Mouse (Mus musculus) gastrocnemius, postnatal 4 days (tissue): ENCODE measurements at regions not wholly inside any gene's neighbourhood (a gene's known extent, or its start where the extent isn't known, plus 50 kb on each side); places are given as distances from the start of the nearest gene placed in this dataset.

Experiments
- DNase-seq, 2 experiments: peaks; one replicate each; pipeline ENCODE4 v3.0.0; 2021 to 2022; ENCODE audit warnings: low spot score in 2 of 2, mixed read lengths in 2 of 2

- no peak for DNase-seq
Measured at GRCm38 (mm10) chr7:83245867-83246266, 338.9 kb upstream of the Tmc3 start.

DNA sequence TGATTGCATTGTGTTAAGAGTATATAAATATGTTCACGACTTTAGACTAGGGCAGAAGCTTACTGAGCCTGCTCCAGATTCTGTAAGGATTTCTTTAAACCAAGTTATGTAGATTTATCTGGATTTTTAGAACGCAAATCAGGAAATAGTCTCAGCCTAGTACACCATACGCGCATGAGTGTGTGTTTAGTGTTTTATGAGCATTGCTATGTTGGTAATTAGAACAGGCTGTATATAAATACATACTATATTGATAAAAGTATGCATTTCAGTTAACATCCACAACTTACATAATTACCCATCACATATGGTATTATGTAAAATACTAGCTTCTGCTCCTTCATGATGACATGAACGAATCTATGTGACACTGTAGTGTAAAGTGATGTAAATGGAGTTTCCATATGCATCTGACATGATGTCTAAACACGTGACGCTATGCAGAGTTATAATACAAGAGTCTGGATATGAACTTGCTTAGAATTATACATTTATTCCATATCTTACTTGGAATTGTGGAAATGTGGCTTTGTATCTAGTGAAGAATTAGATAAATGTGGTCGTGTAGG, 332.6 kb upstream of the Tmc3 start:
- no peak for DNase-seq

- no peak for DNase-seq
Measured at GRCm38 (mm10) chr7:83253001-83253400, 331.7 kb upstream of the Tmc3 start.

DNA sequence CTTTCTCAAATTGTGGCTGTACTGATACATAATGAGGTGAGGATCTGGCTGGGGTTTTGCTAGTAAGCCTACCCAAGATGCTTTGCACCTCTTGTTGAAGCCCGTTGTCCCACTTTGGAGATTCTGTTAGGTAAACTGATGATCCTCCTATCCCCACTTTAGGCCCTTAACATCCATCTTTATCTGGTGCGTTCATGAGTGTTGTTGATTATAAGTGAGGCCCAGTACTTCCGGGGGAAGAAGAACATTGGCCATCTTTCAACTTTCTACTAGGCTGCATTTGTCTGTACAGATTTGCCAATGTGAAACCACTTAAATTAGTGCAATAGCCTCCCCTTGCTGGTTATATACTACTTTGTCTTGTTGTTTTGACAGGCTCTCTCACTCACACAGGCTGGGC, 331.3 kb upstream of the Tmc3 start:
- no peak for DNase-seq

DNA sequence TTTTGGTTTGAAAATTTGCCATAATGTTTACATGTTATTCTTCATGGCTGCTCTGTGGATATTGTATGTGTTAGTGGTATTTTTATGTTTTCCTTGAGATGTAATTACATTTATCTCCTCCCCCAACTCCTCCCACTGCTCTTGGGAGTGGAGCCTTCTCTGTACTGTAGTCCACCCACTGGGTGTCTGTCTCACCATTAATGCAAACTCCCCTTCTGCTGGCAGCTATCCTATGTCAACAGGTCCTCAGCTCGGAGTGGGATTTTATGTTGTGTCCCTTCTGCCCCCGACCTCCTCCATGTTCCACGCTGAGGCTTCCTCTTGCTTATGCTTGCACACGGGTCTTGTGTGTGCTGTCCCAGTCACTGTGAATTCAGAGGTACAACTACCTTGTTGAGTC, 330.3 kb upstream of the Tmc3 start:
- no peak for DNase-seq

DNA sequence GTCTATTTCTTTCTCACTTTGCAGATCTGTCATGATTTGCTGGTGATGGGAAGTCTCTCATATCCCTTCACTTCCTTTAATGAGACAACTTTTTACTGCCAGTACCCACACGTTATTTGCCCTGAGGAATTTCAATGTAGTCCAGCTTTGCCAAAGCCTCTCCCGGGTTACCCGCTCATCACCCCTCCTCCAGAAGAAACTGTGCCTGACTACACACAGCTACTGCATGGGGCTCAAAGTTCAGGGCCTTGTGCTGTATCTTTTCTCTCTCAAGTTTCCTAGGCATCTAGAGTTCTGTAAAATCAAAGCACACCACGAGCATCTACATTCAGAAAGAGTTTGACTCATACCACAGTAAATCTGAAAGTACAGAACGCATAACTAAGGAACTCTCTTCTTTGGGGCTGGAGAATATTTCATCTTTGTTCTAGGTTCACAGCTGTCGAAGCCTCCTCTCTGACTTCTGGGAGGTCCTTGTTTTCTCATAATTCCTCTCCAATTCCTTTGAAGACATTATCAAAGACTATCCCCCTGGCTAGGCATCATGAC, 328.4 kb upstream of the Tmc3 start:
- DNase-seq, result no peak

- DNase-seq, result no peak
Measured at GRCm38 (mm10) chr7:83258363-83258916, 326.3 kb upstream of the Tmc3 start.

DNA sequence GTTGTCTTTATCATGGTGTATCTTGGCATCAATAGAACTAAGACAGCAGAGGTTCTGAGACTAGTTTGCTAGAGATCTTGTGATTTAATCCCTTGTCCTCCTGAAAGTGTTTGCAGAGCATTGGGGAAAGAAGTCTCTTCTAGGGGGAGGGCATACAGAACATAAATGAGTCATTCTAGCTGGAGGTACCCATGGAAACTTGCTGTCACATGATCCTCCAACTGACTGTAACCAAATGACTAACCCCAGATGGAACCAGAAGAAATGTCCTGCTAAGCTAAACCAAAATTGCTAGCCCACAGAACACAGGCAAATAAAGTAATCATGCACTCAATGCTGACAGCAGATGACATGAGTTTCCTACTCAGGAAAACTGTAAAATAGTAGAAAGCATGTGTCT, 323.2 kb upstream of the Tmc3 start:
- DNase-seq, result no peak

- peak in 1 of 2 experiments; percentile 37 for DNase-seq
Measured at GRCm38 (mm10) chr7:83289915-83290773, 294.6 kb upstream of the Tmc3 start.

DNA sequence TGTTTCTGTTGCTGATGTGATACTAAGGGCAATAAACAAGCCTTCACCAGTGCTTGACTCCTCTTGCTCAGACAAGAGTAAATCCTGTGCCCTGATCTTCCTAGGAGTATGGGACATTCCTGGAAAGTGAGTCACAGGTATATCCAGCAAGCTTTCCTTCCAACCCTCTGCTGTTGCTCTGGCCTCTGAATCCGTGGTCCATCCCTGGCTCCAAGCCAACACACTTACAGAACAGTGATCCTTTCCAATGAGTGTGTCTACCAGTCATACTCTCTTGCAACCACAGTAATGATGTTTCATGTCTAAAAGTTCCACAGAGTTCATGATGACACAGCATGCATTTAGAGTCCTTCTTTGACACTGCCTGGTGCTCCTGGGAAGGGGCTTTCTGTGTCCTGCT, 277.6 kb upstream of the Tmc3 start:
- no peak for DNase-seq

- DNase-seq, result peak in 1 of 2 experiments; percentile 14
Measured at GRCm38 (mm10) chr7:83312172-83312571, 272.6 kb upstream of the Tmc3 start.

DNA sequence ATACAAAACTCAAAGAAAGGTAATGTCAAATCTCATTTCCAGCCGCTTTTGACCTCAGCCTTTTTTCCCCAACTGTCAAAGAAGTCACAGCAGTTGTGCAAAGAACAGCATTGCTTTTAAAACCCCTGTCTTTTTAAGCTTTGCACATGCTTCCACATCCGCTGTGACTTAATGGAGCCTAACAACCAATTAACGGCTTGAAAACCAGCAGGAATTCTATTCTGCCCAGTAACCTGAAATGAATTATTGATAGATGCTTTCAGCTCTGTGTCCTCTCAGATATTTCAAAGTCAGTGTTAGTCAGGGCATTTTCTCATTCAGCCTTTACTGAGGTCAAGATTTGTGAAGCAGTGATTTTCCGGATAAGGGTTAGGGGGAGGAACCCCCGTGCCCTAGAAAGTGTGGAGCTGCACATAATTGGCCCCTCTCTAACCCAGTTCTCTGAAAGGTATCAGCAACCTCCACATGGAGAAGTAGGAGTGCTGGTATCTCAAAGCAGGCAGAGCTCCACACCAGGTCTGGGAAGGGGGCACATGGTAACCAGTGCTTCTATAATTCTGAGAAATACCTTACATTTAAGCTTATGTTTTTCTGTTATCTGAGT, 254.8 kb upstream of the Tmc3 start:
- DNase-seq, result no peak

- DNase-seq, result no peak
Measured at GRCm38 (mm10) chr7:83347103-83347754, 237.5 kb upstream of the Tmc3 start.

GRCm38 (mm10) chr7:83369191-83369590, 215.5 kb upstream of the Tmc3 start:
- no peak for DNase-seq

DNA sequence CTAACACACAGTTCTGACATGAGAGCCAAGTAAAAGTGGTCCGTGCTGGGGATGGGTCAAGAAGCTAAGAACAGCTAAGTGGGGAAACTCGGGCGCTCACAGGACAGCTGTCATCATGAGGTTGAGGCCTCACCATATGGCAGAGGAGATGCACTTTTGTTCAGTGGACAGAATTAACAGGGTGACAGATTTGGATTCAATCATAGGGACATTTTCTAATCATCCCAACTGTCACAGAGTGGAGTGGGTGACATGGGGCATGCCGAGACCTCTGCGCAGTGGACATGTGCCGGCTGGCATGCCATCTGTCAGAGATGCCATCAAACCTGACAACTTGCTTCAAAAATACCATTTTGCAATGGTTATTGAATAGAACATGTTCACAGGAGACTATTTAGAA, 215.1 kb upstream of the Tmc3 start:
- DNase-seq, result no peak

GRCm38 (mm10) chr7:83376826-83377225, 207.9 kb upstream of the Tmc3 start:
- no peak for DNase-seq

DNA sequence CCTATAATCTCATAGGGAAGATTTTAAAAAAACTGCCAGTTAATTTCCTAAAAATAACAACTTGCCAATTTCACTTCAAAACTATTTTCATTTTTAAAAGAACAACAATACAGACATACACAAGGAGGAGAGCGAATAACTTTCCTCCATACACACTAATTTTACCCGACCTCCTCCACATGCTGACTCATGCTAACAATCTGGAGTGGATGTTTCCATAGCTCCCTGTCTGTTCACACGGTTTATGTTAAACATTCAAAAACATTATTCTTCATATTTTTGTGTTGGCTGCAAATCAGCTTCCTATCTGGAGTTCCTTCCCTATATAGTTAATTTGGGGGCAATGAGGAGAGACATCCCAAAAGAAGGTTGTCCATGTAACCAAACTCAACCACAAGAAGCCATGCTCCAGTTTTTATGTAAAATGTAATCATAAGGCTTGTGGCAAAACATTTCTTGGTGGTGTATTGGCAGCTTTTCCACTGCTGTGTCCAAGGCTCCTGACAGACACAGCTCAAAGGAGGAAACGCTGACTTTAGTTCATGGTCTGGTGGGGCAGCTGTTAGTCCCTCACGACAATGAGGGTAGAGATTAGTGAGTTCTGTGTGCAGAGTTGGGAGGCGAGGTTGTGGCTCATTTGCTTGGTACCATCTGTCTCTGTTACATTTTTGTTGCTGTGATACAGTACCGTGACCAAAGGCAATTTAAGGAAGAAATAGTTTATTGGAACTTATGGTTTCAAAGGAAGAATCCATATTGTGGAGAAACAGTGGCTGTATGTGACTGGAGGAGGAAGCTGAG, 203.1 kb upstream of the Tmc3 start:
- no peak for DNase-seq

- DNase-seq, result no peak
Measured at GRCm38 (mm10) chr7:83382803-83383363, 201.8 kb upstream of the Tmc3 start.

DNA sequence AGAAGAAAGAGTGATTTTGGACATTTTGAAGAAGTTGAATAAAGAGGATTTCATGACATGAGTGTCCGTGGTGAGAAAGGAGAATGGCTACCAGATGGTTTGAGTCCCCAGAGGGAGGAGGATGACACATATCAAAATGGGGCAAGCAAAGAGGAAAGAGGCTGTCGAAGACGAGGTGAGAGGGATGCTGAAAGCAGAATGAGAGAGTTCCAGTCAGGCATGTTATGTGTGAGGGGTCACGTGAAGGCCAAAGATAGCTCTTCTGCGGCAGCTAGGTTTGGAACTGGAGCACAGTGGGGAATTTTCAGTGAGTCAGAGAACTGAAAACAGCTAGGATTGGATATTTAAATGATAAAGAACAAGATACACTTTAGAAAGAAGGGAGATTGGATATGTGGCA, 193.3 kb upstream of the Tmc3 start:
- no peak for DNase-seq

DNA sequence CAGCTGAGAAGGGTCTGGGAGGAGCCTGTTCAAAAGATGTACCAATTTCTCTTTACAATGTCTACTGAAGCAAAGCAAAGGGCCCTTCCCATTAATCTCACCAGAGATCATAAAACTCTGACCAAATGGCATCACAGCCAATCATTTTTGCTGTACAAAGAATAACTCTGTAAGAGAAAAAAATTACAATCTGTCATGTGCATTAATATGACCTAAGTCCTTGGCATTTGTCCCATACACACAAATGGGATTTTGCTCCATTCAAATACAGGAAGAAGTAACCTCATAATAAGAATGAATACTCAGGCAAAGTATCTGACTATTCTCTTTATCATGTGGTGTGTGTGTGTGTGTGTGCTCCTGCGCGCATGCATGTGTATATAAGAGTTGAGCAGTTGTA, 192.5 kb upstream of the Tmc3 start:
- no peak for DNase-seq
